Mouse (Mus musculus): ENCODE data around the gene Cdc42ep1. TPM values are rescaled to one million over a fixed set of nuclear protein-coding genes. Genes with fewer than 3 reads are reported as not detected.

The Cdc42ep1 gene
- polyA plus RNA-seq, 1 experiment from 2014 or later, result not detected

DNA sequence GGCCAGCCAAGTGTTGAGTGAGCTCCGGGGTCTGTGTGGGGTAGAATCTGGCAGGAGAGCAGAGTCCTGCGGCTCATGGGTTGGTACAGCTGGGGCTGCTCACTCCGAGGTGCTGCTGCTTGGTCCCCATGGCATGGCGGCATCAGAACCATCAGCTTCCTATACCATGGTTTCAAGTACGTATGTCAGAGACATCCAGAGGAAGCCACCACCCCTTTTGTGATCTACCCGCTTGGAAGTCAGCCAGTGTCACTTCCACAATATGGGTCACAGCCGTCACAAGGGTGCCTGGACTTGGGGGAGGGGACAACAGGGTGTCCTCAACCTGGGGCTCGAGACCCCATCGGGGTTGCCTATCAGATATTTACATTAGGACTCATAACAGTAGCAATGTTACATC is 32.3 kb upstream of the Cdc42ep1 start:
- H3K36me3 ChIP-seq (ENCODE audit: inconsistent target), result no peaks in the 10 kb centered on the region
- no peak overlapping the region for H3K27ac ChIP-seq
- H3K79me2 ChIP-seq (ENCODE audit: inconsistent target), result no peaks in the 10 kb centered on the region
- WGBS (ENCODE audit: missing documents), result 24% methylated on average over 9 of the region's 9 CpGs
- no peak overlapping the region for H3K4me3 ChIP-seq (ENCODE audit: inconsistent target)

DNA sequence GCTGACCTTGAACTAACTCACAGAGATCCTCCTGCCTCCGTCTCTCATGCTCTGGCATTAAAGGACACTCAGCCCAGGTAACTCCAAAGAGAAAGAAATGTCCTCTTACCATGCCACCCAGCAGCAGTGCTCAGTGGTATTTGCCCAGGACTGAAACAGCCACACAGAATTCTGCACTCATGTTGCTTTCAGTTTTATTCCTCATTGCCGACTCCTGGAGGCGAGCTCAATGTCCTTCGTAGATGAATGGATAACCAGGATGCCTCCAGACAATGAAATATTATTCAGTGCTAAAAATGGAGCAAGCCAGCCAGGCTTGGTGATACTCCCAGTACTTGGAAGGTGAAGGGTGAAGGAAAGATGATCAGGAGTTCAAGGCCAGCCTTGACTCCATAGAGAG is 28.8 kb upstream of the Cdc42ep1 start:
- no peaks in the 10 kb centered on the region for H3K79me2 ChIP-seq (ENCODE audit: inconsistent target)
- no peaks in the 10 kb centered on the region for H3K36me3 ChIP-seq (ENCODE audit: inconsistent target)
- 96% methylated on average over 4 of the region's 4 CpGs for WGBS (ENCODE audit: missing documents)
- no peak overlapping the region for H3K4me3 ChIP-seq (ENCODE audit: inconsistent target)
- H3K27ac ChIP-seq, result no peak overlapping the region

DNA sequence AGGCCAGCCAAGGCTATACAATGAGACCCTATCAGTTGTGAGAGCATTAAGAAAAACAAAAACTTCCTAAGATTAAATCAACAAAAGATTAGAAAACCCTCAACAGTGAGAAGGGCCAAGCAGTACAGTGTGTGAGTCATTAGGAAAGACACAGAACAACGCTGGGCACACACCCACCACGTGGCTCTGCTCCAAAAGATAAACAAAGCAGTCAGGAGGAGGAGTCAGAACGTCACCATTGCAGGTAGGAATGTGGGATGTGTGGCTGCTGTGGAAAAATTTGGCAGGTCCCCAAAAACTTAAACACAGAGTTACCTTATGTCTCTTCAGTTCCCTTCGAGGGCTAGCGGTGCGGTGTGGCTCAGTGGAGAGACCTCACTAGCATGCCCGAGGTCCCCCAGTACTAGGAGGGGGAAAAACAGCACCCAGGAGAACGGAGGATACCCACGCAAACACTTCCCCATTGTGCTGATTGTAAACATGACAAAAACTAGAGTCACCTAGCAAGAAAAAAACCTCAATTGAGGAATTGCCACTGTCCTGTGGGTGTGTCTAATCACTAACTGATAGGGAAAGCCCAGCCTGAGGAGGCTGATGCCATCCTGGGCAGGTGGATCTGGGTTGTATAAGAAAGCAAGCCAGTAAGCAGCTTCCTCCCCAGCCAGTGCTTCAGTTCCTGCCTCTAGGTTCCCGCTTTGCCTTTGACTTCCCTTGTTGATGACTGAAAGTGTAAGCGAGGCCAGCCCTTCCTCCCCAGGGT is 26.9 kb upstream of the Cdc42ep1 start:
- Histone ChIP-seq H3K79me2 (ENCODE audit: inconsistent target) (no peaks in the 10 kb centered on the region), H3K27ac (no peak overlapping the region), H3K36me3 (ENCODE audit: inconsistent target) (no peaks in the 10 kb centered on the region), H3K4me3 (ENCODE audit: inconsistent target) (no peak overlapping the region)
- 13% methylated on average over 11 of the region's 11 CpGs for WGBS (ENCODE audit: missing documents)

DNA sequence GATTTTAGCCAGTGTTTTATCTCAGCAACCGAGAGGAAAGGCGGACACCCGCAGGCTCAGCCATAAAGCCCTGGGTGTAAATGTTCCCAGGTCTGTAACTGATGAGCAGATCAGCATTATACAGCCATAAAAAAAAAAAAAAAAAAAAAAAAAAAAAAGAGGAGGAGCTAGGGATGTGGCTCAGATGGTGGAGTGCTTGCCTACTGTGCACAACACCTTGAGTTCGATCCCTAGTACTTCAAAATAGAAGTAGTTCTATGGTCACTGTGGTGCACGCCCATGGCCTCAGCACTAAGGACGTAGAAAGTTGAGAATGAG is 26.4 kb upstream of the Cdc42ep1 start:
- Histone ChIP-seq H3K27ac (no peak overlapping the region), H3K79me2 (ENCODE audit: inconsistent target) (no peaks in the 10 kb centered on the region), H3K4me3 (ENCODE audit: inconsistent target) (no peak overlapping the region), H3K36me3 (ENCODE audit: inconsistent target) (no peaks in the 10 kb centered on the region)
- WGBS (ENCODE audit: missing documents), result 38% methylated on average over 6 of the region's 6 CpGs

DNA sequence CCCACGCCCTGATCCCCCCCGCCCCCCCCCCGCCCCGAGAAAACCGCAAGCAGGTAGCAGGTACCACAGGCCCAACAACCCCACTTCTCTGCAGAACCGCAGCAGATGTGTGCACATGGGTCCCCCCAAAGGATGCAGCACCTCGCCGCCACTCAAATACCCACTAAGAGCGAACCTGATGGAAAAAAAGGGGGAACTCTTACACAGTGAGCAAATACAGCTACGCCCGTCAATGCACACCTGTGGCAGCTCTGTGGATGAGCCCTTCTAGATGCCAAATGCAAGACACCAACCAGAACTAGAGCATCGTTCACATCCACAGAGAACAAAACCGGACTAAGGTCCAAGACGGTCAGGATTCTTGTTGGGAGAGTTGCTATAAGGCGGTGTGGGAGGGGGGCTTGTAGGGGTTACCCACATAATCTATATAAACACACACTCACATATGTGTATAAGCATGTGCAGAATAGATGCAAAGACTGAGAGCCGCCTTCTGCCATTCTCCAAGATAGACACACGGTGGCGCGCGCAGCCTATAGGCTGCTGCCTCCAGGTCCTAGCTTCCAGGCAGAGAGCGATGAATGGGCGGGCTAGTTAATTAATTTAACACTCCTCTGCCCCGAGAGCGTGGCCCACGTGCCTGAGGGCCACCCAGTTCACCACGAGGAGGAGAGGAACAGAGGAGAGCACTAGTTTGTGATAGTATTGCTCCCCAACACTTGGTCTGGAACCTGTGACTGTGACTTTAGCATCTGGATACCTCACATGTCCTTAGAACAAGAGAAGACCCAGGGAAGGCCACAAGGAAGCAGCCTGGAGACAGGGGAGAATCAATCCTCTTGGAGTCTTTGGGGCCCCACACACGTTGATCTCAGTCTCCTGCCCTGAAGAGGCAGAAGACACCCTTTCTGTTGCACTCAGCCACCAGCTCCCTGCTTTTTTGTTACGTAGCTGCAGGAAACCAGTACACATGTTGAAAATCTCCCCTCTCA is 15.9 kb upstream of the Cdc42ep1 start:
- Histone ChIP-seq H3K36me3 (ENCODE audit: inconsistent target) (no peaks in the 10 kb centered on the region), H3K79me2 (ENCODE audit: inconsistent target) (no peaks in the 10 kb centered on the region), H3K27ac (no peak overlapping the region), H3K4me3 (ENCODE audit: inconsistent target) (no peak overlapping the region)
- 13% methylated on average over 25 of the region's 28 CpGs for WGBS (ENCODE audit: missing documents)

DNA sequence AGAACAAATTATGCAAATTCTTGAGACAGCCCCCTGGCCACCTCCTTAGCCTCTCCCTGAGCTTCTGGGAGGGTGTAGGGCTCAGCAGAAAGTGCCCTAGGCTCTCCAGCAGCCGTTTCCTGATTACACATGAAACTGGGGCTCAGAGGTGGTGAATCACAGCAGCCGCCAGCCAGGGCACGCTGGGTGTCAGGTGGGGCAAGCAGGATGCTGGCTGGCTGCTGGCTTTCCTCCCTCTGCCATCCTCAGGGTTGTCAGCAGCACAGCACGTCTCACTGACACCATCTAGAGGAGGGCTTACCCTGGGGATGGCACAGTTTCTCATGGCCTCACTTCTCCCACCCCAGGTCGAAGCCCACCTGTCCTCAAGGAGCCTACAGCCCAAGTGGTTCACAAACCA is 14.1 kb upstream of the Cdc42ep1 start:
- Histone ChIP-seq H3K4me3 (ENCODE audit: inconsistent target) (no peak overlapping the region), H3K27ac (no peak overlapping the region), H3K36me3 (ENCODE audit: inconsistent target) (no peaks in the 10 kb centered on the region), H3K79me2 (ENCODE audit: inconsistent target) (no peaks in the 10 kb centered on the region)
- WGBS (ENCODE audit: missing documents), result 12% methylated on average over 5 of the region's 5 CpGs

DNA sequence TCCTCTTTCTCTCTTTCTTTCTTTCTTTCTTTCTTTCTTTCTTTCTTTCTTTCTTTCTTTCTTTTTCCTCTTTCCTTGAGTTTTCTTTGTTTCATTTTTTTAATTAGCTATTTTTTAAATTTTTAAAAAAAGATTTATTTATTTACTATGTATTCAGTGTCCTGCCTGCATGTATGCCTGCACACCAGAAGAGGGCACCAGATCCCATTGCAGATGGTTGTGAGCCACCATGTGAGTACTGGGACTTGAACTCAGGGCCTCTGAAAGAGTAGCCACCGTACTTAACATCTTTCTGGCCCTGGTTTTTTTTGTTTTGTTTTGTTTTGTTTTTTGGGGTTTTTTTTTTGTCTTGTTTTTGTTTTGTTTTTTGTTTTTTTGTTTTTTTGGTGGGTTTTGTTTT is 12.8 kb upstream of the Cdc42ep1 start:
- 100% methylated on average over 1 of the region's 1 CpGs for WGBS (ENCODE audit: missing documents)
- Histone ChIP-seq H3K27ac (no peak overlapping the region), H3K4me3 (ENCODE audit: inconsistent target) (no peak overlapping the region), H3K36me3 (ENCODE audit: inconsistent target) (no peaks in the 10 kb centered on the region), H3K79me2 (ENCODE audit: inconsistent target) (no peaks in the 10 kb centered on the region)

DNA sequence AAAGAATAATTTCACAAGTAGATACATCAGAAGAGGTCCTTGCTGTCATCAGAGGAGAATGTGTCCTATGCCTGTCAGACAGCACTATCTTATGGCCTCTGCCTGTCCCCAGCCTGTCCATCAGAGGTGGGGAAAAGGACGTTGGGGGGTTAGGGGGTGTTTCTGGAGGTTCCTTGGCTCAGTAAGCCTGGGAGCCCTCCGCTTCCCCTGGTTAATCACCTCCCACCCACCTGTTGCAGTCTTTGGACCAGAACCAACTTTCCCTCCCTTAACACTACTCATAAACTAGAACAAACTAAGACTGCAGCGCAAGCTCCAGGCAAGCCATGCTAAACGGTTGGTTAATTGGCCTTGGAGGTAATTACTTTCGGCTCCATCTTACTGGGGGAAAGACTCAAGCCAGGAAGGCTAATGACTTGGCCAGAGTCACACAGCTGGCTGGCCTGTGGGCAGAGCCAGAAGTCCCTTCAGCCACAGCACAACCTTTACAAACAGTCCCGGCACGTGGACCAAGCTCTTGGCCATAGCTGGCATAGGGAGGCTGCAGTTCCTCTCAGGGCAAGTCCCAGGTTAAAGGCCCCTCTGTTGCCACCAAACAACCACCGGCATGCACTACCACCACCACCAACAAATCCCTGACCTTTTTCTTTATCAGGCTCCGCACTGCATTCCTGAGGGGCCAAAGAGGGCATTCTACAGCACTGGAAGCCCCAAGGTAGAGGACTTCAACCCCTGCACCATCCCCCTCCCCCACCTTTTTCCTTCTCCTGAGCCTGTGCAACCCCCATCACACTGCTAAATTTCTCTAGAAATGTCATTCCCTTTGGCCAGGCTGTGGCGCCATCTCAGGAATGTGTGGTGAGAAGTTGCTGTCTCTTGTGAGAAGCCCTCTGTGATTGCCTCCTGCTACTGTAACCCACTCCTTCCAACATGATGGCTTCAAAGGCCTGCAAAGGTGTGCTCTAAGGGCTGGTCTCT is 11.4 kb upstream of the Cdc42ep1 start:
- 89% methylated on average over 10 of the region's 10 CpGs for WGBS (ENCODE audit: missing documents)
- no peaks in the 10 kb centered on the region for H3K79me2 ChIP-seq (ENCODE audit: inconsistent target)
- no peak overlapping the region for H3K4me3 ChIP-seq (ENCODE audit: inconsistent target)
- no peaks in the 10 kb centered on the region for H3K36me3 ChIP-seq (ENCODE audit: inconsistent target)
- H3K27ac ChIP-seq, result no peak overlapping the region

DNA sequence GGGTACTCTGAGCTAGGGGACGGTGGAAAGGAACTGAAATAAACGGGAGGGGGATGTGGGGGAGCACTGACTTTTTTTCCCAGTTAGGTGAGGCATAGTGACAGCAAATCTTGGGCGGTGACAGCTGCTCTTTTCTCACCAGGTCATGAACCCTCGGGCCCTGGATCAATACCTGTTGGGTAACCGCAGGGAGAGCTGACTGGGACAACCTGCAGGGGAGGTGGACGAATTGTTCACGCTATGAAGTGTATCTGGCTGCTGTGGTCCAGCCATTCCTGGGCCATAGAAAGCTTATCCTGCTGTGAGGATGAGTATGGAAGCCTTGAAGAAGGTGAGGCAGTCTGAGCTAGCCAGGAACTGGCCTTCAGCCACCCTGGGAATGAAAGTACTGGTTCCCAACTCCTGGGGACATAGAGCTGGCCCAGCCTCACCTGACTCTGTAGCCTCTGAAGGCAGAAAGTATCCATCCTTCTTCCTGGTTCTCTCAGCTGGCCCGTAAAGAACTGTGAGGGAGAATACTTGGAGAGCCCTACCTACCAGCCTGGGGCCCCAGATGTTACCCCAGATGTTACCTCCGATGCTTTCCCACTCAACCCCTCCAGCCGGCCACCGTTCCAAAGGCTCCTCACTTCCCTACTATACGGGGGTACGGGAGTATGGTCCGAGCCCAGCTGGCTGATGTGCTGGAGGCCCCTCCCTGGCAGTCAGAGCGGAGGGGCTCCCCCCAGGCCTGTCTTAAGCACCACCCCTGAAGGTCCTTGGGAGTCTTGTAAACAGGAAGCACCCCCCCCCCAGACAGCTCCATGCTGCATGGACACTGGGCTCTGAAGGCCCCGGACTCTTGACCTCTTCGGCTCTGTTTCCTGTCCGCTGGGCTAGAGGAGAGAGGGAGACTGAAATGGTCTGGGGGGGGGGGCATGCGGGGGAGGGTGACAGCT is 10.4 kb upstream of the Cdc42ep1 start:
- H3K79me2 ChIP-seq (ENCODE audit: inconsistent target), result no peaks in the 10 kb centered on the region
- no peak overlapping the region for H3K4me3 ChIP-seq (ENCODE audit: inconsistent target)
- 84% methylated on average over 19 of the region's 19 CpGs for whole genome bisulfite sequencing (ENCODE audit: missing documents)
- no peak overlapping the region for H3K27ac ChIP-seq
- no peaks in the 10 kb centered on the region for H3K36me3 ChIP-seq (ENCODE audit: inconsistent target)

DNA sequence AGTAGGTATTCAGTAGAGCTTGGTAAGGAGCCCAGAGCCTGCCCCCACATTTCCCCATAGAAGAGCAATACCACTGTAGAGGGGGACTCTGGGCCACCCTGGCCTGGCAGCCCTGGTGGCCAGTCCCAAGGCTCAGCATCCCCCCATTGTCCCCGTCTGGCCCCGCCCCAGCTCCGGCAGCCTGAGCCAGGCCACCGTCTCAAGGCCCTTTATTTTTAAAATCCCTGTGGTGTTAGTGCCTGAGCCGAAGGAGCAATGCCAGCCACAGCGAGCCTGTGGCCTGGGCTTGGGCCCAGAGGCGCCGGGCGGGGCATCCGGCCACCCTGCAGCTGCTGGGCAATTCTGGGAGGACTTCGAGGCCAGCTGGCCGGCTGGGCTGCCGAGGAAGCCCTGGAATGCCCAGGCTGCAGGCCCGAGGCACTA is 9.7 kb upstream of the Cdc42ep1 start:
- Histone ChIP-seq H3K4me3 (ENCODE audit: inconsistent target) (no peak overlapping the region), H3K27ac (no peak overlapping the region), H3K79me2 (ENCODE audit: inconsistent target) (no peaks in the 10 kb centered on the region), H3K36me3 (ENCODE audit: inconsistent target) (no peaks in the 10 kb centered on the region)
- WGBS (ENCODE audit: missing documents), result 80% methylated on average over 14 of the region's 14 CpGs

DNA sequence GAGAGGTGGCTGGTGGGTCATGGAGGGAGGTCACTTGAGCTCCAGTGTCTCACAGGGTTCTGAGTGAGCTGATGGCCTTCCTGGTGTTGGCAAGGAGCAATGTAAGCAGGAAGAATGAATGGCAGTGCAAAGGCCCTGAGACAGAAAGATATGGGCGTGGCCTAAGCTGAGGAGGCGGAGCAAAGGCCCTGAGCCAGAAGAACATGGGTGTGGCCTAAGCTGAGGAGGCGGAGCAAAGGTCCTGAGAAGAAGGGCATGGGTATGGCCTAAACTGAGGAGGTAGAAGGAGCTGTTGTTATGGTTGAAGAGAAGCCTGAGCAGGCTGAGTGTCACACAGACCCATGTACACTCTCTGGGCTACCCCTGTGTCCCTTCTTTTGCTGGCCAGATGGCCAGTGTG is 8.8 kb upstream of the Cdc42ep1 start:
- WGBS (ENCODE audit: missing documents), result 89% methylated on average over 3 of the region's 3 CpGs
- Histone ChIP-seq H3K79me2 (ENCODE audit: inconsistent target) (no peaks in the 10 kb centered on the region), H3K36me3 (ENCODE audit: inconsistent target) (no peaks in the 10 kb centered on the region), H3K4me3 (ENCODE audit: inconsistent target) (no peak overlapping the region), H3K27ac (no peak overlapping the region)

DNA sequence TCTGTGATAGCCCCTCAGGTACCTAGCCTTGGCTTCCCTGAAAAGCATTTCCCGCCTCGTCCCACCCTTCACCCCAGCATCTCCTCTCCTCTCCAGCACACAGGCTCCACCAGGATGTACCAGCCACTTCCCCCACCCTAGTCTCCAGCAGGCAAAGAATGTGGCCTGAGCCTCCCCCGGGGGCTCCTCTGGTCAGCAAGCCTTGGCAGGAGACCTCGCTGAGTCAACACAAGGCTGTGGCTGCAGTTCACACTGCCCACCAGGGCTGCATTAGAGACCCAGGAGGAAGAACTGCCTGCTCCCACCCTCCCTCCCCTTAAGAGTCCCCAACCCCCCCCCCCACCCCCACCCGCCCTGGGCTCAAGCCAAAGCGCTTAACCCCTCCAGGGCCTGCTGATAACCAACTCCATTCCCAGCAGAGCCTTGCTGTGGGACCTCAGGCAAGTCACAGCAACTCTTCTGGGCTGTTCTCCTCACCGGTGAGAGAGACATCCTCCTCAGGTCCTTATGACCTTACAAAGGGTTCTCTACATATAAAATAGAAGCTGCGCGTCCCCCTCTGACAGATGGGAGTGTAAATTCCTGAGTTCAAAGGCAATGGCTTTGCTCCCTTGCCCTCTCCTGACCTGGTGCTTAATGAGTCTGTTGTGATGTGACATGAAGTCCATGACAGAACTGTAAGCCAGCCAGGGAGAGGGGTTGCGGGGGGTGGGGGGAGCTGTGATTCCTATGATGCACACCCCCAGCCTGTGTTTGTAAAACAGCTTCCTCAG is 8.0 kb upstream of the Cdc42ep1 start:
- 78% methylated on average over 9 of the region's 10 CpGs for WGBS (ENCODE audit: missing documents)
- Histone ChIP-seq H3K4me3 (ENCODE audit: inconsistent target) (no peak overlapping the region), H3K36me3 (ENCODE audit: inconsistent target) (no peaks in the 10 kb centered on the region), H3K27ac (no peak overlapping the region), H3K79me2 (ENCODE audit: inconsistent target) (no peaks in the 10 kb centered on the region)

All from macrophage (primary cell).